Mouse (Mus musculus): ENCODE measurements around the gene Olfr62. TPM values are rescaled to one million over a fixed set of nuclear protein-coding genes. Genes with fewer than 3 reads are reported as not detected.

Gene Olfr62
- polyA plus RNA-seq, 1 experiment from 2014 or later: not detected

GRCm38 (mm10) chr4:118693812-118694211 is 35.1 kb downstream of the Olfr62 start:
- ATAC-seq (no peak), DNase-seq (ENCODE audit: low spot score) (no peak)
- H3K9ac ChIP-seq (replicated peaks; ENCODE audit: low read depth): no peak overlapping the region
- 41% methylated on average over 2 of the region's 2 CpGs for WGBS
- H3K27me3 ChIP-seq (replicated peaks; ENCODE audit: insufficient read depth, low read length): no peaks in the 10 kb centered on the region
- no peaks in the 10 kb centered on the region for H3K9me3 ChIP-seq (ENCODE audit: low read length)
- H3K4me1 ChIP-seq (ENCODE audit: insufficient read depth, low read depth, low read length): no peaks in the 10 kb centered on the region
- no peak overlapping the region for H3K4me3 ChIP-seq (ENCODE audit: low read depth, low read length)
- TF ChIP-seq CTCF (IDR thresholded peaks at IDR 0.05) (no peak), EP300 (IDR thresholded peaks at IDR 0.05) (no peak)
- no peak overlapping the region for H3K27ac ChIP-seq (ENCODE audit: low read length)
- no peaks in the 10 kb centered on the region for H3K36me3 ChIP-seq (ENCODE audit: insufficient read depth, low read length)
- H3K4me2 ChIP-seq (replicated peaks; ENCODE audit: low read depth, low read length): no peak overlapping the region

- Histone ChIP-seq H3K9ac (replicated peaks; ENCODE audit: low read depth) (no peak within 1 kb of the TSS), H3K27me3 (replicated peaks; ENCODE audit: insufficient read depth, low read length) (no peaks in the 10 kb centered on the region), H3K4me2 (replicated peaks; ENCODE audit: low read depth, low read length) (no peak within 1 kb of the TSS), H3K4me1 (ENCODE audit: insufficient read depth, low read depth, low read length) (no peaks in the 10 kb centered on the region), H3K9me3 (ENCODE audit: low read length) (no peaks in the 10 kb centered on the region), H3K36me3 (ENCODE audit: insufficient read depth, low read length) (no peaks in the 10 kb centered on the region), H3K4me3 (ENCODE audit: low read depth, low read length) (no peak within 1 kb of the TSS), H3K27ac (ENCODE audit: low read length) (no peak within 1 kb of the TSS)
- TF ChIP-seq CTCF (IDR thresholded peaks at IDR 0.05) (no peak), EP300 (IDR thresholded peaks at IDR 0.05) (no peak)
- DNase-seq (ENCODE audit: low spot score): no peak
- ATAC-seq: no peak
- 68% methylated on average over 3 of the region's 3 CpGs for WGBS
These were observed 44.5 kb downstream of the Olfr62 start, which contains the start of gene Olfr1341 for GRCm38 (mm10) chr4:118703223-118703622. Olfr1341 (plus strand) TSS chr4:118703523.

- Histone ChIP-seq H3K27me3 (replicated peaks; ENCODE audit: insufficient read depth, low read length) (no peaks in the 10 kb centered on the region), H3K9ac (replicated peaks; ENCODE audit: low read depth) (no peak overlapping the region), H3K4me1 (ENCODE audit: insufficient read depth, low read depth, low read length) (no peaks in the 10 kb centered on the region), H3K4me2 (replicated peaks; ENCODE audit: low read depth, low read length) (no peak overlapping the region), H3K9me3 (ENCODE audit: low read length) (no peaks in the 10 kb centered on the region), H3K4me3 (ENCODE audit: low read depth, low read length) (no peak overlapping the region), H3K36me3 (ENCODE audit: insufficient read depth, low read length) (no peaks in the 10 kb centered on the region), H3K27ac (ENCODE audit: low read length) (no peak overlapping the region)
- 69% methylated on average over 5 of the region's 5 CpGs for WGBS
- no peak for DNase-seq (ENCODE audit: low spot score)
- TF ChIP-seq CTCF (IDR thresholded peaks at IDR 0.05) (no peak), EP300 (IDR thresholded peaks at IDR 0.05) (no peak)
- no peak for ATAC-seq
These were observed 49.3 kb downstream of the Olfr62 start for GRCm38 (mm10) chr4:118708086-118708485.

- H3K4me3 ChIP-seq (ENCODE audit: low read depth, low read length): no peak overlapping the region
- H3K9me3 ChIP-seq (ENCODE audit: low read length): no peaks in the 10 kb centered on the region
- 62% methylated on average over 1 of the region's 1 CpGs for WGBS
- H3K27me3 ChIP-seq (replicated peaks; ENCODE audit: insufficient read depth, low read length): no peaks in the 10 kb centered on the region
- no peaks in the 10 kb centered on the region for H3K4me1 ChIP-seq (ENCODE audit: insufficient read depth, low read depth, low read length)
- no peak overlapping the region for H3K27ac ChIP-seq (ENCODE audit: low read length)
- no peak overlapping the region for H3K4me2 ChIP-seq (replicated peaks; ENCODE audit: low read depth, low read length)
- TF ChIP-seq CTCF (IDR thresholded peaks at IDR 0.05) (no peak), EP300 (IDR thresholded peaks at IDR 0.05) (no peak)
- no peak for ATAC-seq
- H3K36me3 ChIP-seq (ENCODE audit: insufficient read depth, low read length): no peaks in the 10 kb centered on the region
- no peak overlapping the region for H3K9ac ChIP-seq (replicated peaks; ENCODE audit: low read depth)
- DNase-seq (ENCODE audit: low spot score): no peak
These were observed 52.9 kb downstream of the Olfr62 start for GRCm38 (mm10) chr4:118711656-118712055.

Other genes starting within 250 kb of the Olfr62 start
- 6.1 TPM in 2 replicates for gene Szt2, start 249.7 kb upstream of the Olfr62 start, polyA plus RNA-seq (2015; fragmentation: Nextera tagmentation; extraction: Ambion mirVana)
- gene Med8, start 249.6 kb upstream of the Olfr62 start, polyA plus RNA-seq (2015; fragmentation: Nextera tagmentation; extraction: Ambion mirVana): 90.5 and 95.8 TPM in 2 replicates
- 351 and 356 TPM in 2 replicates for gene Elovl1, start 230.9 kb upstream of the Olfr62 start, polyA plus RNA-seq (2015; fragmentation: Nextera tagmentation; extraction: Ambion mirVana)
- 16.5 and 20.2 TPM in 2 replicates for gene Cdc20, start 221.6 kb upstream of the Olfr62 start, polyA plus RNA-seq (2015; fragmentation: Nextera tagmentation; extraction: Ambion mirVana)
- 1.1 TPM in 2 replicates for gene Mpl, start 201.4 kb upstream of the Olfr62 start, polyA plus RNA-seq (2015; fragmentation: Nextera tagmentation; extraction: Ambion mirVana)
- gene Tie1, start 168.9 kb upstream of the Olfr62 start, polyA plus RNA-seq (2015; fragmentation: Nextera tagmentation; extraction: Ambion mirVana): 108 and 119 TPM in 2 replicates
- gene 2610528J11Rik, start 132.0 kb upstream of the Olfr62 start, polyA plus RNA-seq (2015; fragmentation: Nextera tagmentation; extraction: Ambion mirVana): 23.1 and 23.2 TPM in 2 replicates
- gene Tmem125, start 114.9 kb upstream of the Olfr62 start, polyA plus RNA-seq (2015; fragmentation: Nextera tagmentation; extraction: Ambion mirVana): 16.7 and 17.4 TPM in 2 replicates
- gene Cfap57, start 38.2 kb upstream of the Olfr62 start, polyA plus RNA-seq (2015; fragmentation: Nextera tagmentation; extraction: Ambion mirVana): 1.7 and 2.1 TPM in 2 replicates
- gene Ebna1bp2, start 38.2 kb upstream of the Olfr62 start, polyA plus RNA-seq (2015; fragmentation: Nextera tagmentation; extraction: Ambion mirVana): 85.5 and 87.8 TPM in 2 replicates
- gene Olfr1342, start 33.8 kb downstream of the Olfr62 start, polyA plus RNA-seq (2015; fragmentation: Nextera tagmentation; extraction: Ambion mirVana): 0.91 and 1.5 TPM in 2 replicates
- not detected in 2 replicates for gene Olfr1341, start 44.6 kb downstream of the Olfr62 start, polyA plus RNA-seq (2015; fragmentation: Nextera tagmentation; extraction: Ambion mirVana)
- not detected in 2 replicates for gene Olfr1340, start 61.2 kb downstream of the Olfr62 start, polyA plus RNA-seq (2015; fragmentation: Nextera tagmentation; extraction: Ambion mirVana)
- gene Olfr1339, start 73.2 kb downstream of the Olfr62 start, polyA plus RNA-seq (2015; fragmentation: Nextera tagmentation; extraction: Ambion mirVana): not detected in 2 replicates
- not detected in 2 replicates for gene Olfr1338, start 99.8 kb downstream of the Olfr62 start, polyA plus RNA-seq (2015; fragmentation: Nextera tagmentation; extraction: Ambion mirVana)
- gene Olfr1337, start 123.6 kb downstream of the Olfr62 start, polyA plus RNA-seq (2015; fragmentation: Nextera tagmentation; extraction: Ambion mirVana): not detected in 2 replicates
- not detected in 2 replicates for gene Olfr1335, start 151.0 kb downstream of the Olfr62 start, polyA plus RNA-seq (2015; fragmentation: Nextera tagmentation; extraction: Ambion mirVana)
- not detected in 2 replicates for gene Olfr1333, start 177.3 kb downstream of the Olfr62 start, polyA plus RNA-seq (2015; fragmentation: Nextera tagmentation; extraction: Ambion mirVana)
- not detected in 2 replicates for gene Olfr1331, start 205.7 kb downstream of the Olfr62 start, polyA plus RNA-seq (2015; fragmentation: Nextera tagmentation; extraction: Ambion mirVana)
- gene Olfr1330, start 229.6 kb downstream of the Olfr62 start, polyA plus RNA-seq (2015; fragmentation: Nextera tagmentation; extraction: Ambion mirVana): 0.05 TPM in 1 of 2 replicates, not detected in the other

All from lung, postnatal 0 days (tissue).